Mouse (Mus musculus): ENCODE data around the gene Tbc1d1.

- TF ChIP-seq POLR2A (IDR thresholded peaks at IDR 0.05; ENCODE audit: control insufficient read depth, extremely low read depth, insufficient read depth, low read length, poor library complexity) (no peak), CTCF (IDR thresholded peaks at IDR 0.05; ENCODE audit: borderline replicate concordance, control insufficient read depth, extremely low read depth, insufficient read depth, low read length, poor library complexity) (no peak)
Observed at GRCm38 (mm10) chr5:64376466-64376865, 220.4 kb downstream of the Tbc1d1 start.
